Mouse (Mus musculus): ENCODE measurements around the gene Taar7e.
"Not testable (repeated sequence)": the region's sequence is repeated elsewhere in the genome, so short reads cannot be mapped to it uniquely, and the experiment has no call there.

Gene Taar7e

GRCm38 (mm10) chr10:24037314-24037713 lies at the start of gene Taar7e:
TSS of gene Taar7e (plus strand) at chr10:24037614.
- no peak for DNase-seq (ENCODE audit: low spot score in 2 of 2)

GRCm38 (mm10) chr10:23993381-23993780 lies 44.0 kb upstream of the Taar7e start, which contains the start of gene Taar7a:
TSS of gene Taar7a (minus strand) at chr10:23993481.
- DNase-seq (ENCODE audit: low spot score in 2 of 2): no peak

DNA sequence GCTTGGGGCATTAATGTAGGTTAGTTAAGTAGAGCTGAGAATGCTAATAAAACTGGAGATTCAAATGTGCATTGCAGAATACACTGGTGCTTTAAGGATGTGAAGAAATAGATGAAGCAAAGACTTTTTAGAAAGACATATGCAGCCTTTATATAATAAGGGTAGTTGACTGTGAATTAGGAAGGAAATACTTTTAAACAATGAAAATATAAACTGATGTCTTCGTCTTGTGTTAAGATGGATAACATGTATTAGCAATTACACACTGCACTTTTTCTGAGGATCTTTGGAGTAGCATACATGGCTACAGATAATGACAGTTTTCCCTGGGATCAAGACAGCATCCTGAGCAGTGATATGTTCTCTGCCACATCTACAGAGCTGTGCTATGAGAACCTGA lies 37.8 kb upstream of the Taar7e start, which contains the start of gene Taar7b:
Gene Taar7b, plus strand, starts transcription at position 301 of the 400 bp plus-strand sequence.
- no peak for DNase-seq (ENCODE audit: low spot score in 2 of 2)

- no peak for DNase-seq (ENCODE audit: low spot score in 2 of 2)
Observed at GRCm38 (mm10) chr10:24006442-24006841, 31.0 kb upstream of the Taar7e start.

DNA sequence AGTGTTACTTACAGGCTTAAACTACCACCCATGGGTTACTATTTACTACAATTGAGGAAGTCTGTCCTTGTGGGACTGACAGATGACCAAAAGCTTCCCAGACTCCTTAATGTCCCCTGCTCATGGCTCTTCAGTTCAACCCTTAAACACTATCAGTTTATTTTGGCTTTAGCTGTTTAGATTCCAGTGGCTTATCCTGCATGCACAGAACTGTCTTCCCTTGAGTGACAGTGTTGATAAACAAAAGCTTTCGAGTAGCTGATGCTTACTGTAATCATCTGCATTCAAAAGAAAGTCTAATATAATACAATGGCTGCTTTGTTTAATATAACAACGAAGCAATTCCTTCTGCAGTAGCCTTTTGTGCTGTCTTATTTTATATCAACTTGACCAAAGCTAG lies 30.4 kb upstream of the Taar7e start:
- DNase-seq (ENCODE audit: low spot score in 2 of 2): no peak

GRCm38 (mm10) chr10:24008143-24008542 lies 29.3 kb upstream of the Taar7e start:
- no peak for DNase-seq (ENCODE audit: low spot score in 2 of 2)

DNA sequence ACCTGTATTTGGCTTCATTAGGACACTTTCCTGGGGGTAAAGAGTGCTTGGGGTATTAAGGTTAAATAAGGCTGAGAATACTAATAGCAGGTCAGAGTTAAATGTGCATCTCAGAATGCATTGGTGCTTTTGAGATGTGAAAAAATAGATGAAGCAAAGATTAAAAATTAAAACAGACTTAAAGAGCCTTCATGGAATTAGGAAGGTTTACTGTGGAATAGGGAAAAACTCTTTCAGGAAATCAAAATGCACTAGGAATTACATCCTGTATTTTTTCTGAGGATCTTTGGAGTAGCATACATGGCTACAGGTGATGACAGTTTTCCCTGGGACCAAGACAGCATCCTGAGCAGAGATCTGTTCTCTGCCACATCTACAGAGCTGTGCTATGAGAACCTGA lies 10.5 kb upstream of the Taar7e start, which contains the start of gene Taar7d:
Gene Taar7d, plus strand, starts transcription at position 301 of the 400 bp plus-strand sequence.
- no peak for DNase-seq (ENCODE audit: low spot score in 2 of 2)

DNA sequence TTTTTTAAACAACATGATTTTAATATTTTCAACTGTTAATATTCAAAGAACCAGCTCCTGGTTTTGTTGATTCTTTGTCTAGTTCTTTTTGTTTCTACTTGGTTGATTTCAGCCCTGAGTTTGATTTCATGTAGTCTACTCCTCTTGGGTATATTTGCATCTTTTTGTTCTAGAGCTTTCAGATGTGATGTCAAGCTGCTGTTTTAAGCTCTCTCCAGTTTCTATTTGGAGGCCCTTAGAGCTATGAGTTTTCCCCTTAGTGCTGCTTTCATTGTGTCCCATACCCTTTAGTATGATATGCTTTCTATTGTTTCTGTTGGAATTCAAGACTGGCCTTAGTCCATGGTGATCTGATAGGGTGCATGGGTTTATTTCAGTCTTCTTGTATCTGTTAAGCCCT lies 6.1 kb upstream of the Taar7e start:
- no peak for DNase-seq (ENCODE audit: low spot score in 2 of 2)

DNA sequence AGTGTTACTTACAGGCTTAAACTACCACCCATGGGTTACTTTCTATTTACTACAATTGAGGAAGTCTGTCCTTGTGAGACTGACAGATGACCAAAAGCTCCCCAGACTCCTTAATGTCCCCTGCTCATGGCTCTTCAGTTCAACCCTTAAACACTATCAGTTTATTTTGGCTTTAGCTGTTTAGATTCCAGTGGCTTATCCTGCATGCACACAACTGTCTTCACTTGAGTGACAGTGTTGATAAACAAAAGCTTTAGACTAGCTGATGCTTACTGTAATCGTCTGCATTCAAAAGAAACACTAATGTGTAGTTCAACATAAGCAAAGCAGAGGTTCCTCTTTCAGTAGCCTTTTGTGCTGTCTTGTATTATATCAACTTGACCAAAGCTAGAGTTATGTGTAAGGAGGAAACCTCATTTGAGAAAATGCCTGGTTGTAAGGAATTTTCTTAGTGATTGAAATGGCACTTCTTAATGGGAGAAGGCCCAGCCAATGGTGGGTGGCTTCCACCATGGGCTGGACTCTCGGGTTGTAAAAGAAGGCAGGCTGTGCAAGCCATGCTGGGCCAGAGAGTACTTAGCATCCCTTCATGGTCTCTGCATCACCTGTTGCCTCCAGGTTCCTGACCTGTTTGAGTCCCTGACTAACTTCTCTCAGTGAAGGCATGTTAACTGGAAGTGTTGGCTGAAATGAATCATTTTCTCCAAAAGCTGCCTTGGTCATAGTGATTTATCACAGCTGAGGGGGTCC lies 2.9 kb downstream of the Taar7e start:
- no peak for DNase-seq (ENCODE audit: low spot score in 2 of 2)

GRCm38 (mm10) chr10:24049210-24049609 lies 11.8 kb downstream of the Taar7e start, which contains the start of gene Taar7f:
TSS of gene Taar7f (plus strand) at chr10:24049510.
- DNase-seq (ENCODE audit: low spot score in 2 of 2): no peak

DNA sequence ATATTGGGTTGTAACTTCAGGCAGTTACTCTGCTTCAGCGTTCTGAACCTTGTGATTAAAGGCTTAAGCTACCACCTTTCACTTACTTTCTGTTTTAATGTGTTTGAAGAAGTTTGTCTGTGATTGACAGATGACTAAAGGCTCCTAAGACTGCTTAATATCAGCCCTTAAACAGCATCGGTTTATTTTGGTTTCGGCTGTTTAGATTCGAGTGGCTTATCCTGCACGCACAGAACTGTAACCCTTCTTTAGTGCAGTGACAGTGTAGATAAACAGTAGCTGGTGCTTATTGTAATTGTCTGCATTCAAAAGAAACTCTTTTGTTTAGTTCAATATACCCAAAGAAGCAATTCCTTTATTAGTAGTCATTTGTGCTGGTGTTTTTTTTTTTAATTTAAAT lies 14.6 kb downstream of the Taar7e start:
- no peak for DNase-seq (ENCODE audit: low spot score in 2 of 2)

GRCm38 (mm10) chr10:24058986-24059385 lies 21.6 kb downstream of the Taar7e start:
- DNase-seq (ENCODE audit: low spot score in 2 of 2): no peak

- DNase-seq (ENCODE audit: low spot score in 2 of 2): not testable (repeated sequence)
Observed at GRCm38 (mm10) chr10:24074751-24075150, 37.3 kb downstream of the Taar7e start.

- not testable (repeated sequence) for DNase-seq (ENCODE audit: low spot score in 2 of 2)
Observed at GRCm38 (mm10) chr10:24076200-24076599, 38.8 kb downstream of the Taar7e start, which contains the start of gene Taar8a. TSS of gene Taar8a (plus strand) at chr10:24076500.

GRCm38 (mm10) chr10:24080166-24080565 lies 42.8 kb downstream of the Taar7e start:
- DNase-seq (ENCODE audit: low spot score in 2 of 2): peak; percentile 24 to 31

GRCm38 (mm10) chr10:24085936-24086335 lies 48.5 kb downstream of the Taar7e start:
- DNase-seq (ENCODE audit: low spot score in 2 of 2): no peak

DNA sequence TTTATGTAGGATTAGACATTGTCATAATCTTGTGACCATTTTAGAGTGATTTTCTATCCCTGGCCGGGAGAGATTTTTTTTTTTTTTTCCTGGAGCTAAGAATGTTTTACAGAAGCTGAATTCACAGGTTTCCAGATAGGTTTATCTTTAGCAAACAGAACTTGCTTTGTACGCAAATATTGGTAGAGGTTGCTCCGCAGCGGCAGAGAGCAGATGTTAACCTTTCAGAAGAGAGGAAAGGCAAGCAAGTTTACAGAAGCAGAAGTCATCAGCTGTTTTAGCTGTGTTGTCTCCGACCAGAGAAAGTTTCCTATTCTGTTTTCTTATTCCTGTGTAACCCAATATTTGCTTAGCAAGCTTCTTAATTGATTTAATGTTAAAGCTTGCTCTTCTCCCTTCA lies 49.1 kb downstream of the Taar7e start:
- no peak for DNase-seq (ENCODE audit: low spot score in 2 of 2)

DNA sequence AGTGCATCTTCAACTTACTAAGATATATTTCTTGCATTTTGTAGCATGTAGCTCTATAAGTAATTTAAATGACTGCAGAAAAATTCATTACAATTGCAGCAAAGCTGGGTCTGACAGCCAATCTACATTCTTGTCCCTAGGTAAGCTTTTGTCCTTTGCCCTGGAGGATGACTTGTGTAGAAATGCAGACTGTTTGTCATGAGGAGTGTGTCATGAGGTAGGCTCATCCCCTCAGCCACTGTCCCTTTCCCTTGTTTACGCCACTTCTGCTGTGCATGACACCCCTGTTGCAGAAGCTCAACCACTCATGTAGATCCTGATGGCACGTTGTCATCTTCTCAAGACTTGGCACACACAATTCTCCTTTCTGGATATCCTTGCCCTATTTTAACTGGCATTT lies 49.8 kb downstream of the Taar7e start:
- DNase-seq (ENCODE audit: low spot score in 2 of 2): no peak

All from urinary bladder, adult 18-20 months (tissue).